Mouse (Mus musculus): ENCODE measurements around the gene Fcrl1.

The Fcrl1 gene

GRCm38 (mm10) chr3:87409196-87409935 is 33.2 kb downstream of the Fcrl1 start:
- in situ Hi-C loops (cut with MboI; ENCODE audit: low sequenced_read_pairs) = no loop called here

- in situ Hi-C loops (cut with MboI; ENCODE audit: low sequenced_read_pairs) = loop anchor here (10.0 kb wide), 3 partner anchors 86 to 166 kb away; no protein-coding TSS in a partner anchor
Observed at GRCm38 (mm10) chr3:87410605-87411004, 34.4 kb downstream of the Fcrl1 start.

DNA sequence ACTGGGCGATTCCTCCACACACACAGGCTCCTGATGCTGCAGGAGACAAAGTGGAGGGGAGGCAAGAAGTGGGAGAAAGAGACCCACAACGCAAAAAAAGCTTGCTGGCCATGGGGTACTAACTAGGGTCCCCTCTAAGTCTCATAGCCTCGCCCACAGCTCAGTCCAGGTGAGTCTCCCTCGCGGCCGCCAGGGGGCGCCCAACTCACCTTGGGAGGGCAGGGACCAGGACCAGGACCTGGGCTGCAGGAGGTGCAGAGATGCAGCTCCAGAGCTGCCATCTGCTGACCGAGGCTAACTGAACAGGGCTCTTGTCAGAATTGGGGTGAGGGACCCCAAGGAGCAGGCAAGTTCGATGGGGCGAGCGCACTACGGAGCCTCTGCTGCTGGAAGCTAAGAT is 35.0 kb downstream of the Fcrl1 start:
- in situ Hi-C loops (cut with MboI; ENCODE audit: low sequenced_read_pairs) = loop anchor here (10.0 kb wide), 3 partner anchors 86 to 166 kb away; no protein-coding TSS in a partner anchor

- in situ Hi-C loops (cut with MboI; ENCODE audit: low sequenced_read_pairs) = no loop called here
Observed at GRCm38 (mm10) chr3:87420645-87421044, 44.5 kb downstream of the Fcrl1 start.

DNA sequence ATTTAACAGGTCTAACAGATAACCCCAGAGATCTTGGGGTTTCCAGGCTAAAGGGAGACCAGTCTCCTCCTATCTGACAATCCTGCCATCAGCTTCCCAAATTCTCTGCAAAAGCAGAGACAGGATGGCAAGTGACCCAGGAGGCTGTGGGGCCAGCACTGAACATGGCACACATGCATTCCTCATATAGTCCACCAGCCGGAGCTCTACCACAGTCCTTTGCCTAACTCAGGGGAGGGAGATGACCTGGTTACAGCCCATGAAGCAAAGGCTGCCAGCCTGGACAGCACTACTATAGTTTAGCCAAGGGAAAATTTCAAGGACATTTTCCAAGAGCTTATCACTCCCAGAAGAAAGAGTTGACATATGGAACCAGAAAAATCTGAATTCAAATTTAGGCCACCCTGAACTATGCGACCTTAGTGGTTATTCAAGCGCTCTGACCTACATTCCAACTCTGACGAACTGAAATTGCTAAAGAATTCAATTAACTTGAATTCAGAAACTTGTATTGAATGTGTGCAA is 46.3 kb downstream of the Fcrl1 start:
- in situ Hi-C loops (cut with MboI; ENCODE audit: low sequenced_read_pairs) = no loop called here

GRCm38 (mm10) chr3:87435479-87435878 is 59.3 kb downstream of the Fcrl1 start, which contains the start of gene Fcrl5:
Gene Fcrl5, plus strand, starts transcription at chr3:87435773.
- in situ Hi-C loops (cut with MboI; ENCODE audit: low sequenced_read_pairs) = no loop called here

- in situ Hi-C loops (cut with MboI; ENCODE audit: low sequenced_read_pairs) = no loop called here
Observed at GRCm38 (mm10) chr3:87440586-87440985, 64.4 kb downstream of the Fcrl1 start.

- in situ Hi-C loops (cut with MboI; ENCODE audit: low sequenced_read_pairs) = no loop called here
Observed at GRCm38 (mm10) chr3:87443968-87444367, 67.8 kb downstream of the Fcrl1 start.
